Mouse (Mus musculus): ENCODE results near the gene Tmem123. TPM values are rescaled to one million over a fixed set of nuclear protein-coding genes. Genes with fewer than 3 reads are reported as not detected.
A peak's percentile ranks its signal among the peaks of the same experiment; 100 is the strongest.

Gene Tmem123
- polyA plus RNA-seq (2012; rRNA removed), result 90.0 and 142 TPM in 2 replicates

DNA sequence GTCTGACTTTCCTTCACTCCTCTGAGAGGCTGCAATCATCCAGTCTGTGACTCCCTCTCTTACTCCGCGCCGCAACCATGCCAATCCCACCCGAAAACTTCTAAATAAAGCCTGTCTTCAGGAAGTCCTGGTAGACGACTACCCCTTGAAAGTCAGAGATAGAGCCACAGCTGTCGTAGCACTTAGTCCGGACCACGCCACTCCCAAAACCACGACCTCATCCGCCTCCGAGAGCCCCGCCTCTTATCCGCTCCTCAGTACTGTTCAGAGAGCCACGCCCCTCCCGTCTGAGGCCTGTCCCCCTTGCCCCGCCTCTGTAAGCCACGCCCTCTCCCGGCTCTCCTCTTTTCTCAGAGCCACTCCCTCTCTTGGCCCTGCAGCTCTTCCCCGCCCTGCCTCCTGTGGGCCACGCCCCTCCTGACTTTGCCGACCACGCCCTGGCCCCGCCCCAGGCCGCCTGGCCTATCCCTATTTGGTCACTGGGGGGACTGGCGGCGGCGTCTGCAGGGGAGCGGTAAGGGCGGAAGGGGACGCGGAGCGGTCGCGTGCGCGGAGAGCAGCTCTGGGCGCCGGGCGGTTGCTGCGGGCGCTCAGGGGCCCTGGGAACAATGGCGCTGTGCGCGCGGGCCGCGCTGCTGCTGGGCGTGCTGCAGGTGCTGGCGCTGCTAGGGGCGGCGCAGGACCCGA, at the start of gene Tmem123:
Gene Tmem123, plus strand, starts transcription at position 428 of the 687 bp plus-strand sequence.
- Histone ChIP-seq H3K4me1 (ENCODE audit: control insufficient read depth, insufficient read depth, insufficient read length) (peaks cover 11% of the 10 kb centered on the region), H3K4me3 (ENCODE audit: extremely low read depth, insufficient read depth, insufficient read length) (peak within 1 kb of the TSS; percentile 99), H3K36me3 (ENCODE audit: control insufficient read depth, insufficient read depth, low read length) (peaks cover 2% of the 10 kb centered on the region), H3K27ac (ENCODE audit: insufficient read depth, low read length) (peak within 1 kb of the TSS; percentile 98), H3K27me3 (ENCODE audit: control insufficient read depth, insufficient read depth, low read length) (no peaks in the 10 kb centered on the region)
- WGBS, result under 1% methylated on average over 50 of the region's 52 CpGs
- TF ChIP-seq POLR2A (IDR thresholded peaks at IDR 0.05; ENCODE audit: low read depth, low read length) (peak; percentile 81), CTCF (IDR thresholded peaks at IDR 0.05; ENCODE audit: extremely low read depth, insufficient read depth, insufficient read length, insufficient replicate concordance) (0 out of 2 replicates have a peak, but pooled peaks have one; percentile 11)
- DNase-seq (ENCODE audit: low read depth in 1 of 2, low spot score in 2 of 2), result peak; percentile 99 to 100

DNA sequence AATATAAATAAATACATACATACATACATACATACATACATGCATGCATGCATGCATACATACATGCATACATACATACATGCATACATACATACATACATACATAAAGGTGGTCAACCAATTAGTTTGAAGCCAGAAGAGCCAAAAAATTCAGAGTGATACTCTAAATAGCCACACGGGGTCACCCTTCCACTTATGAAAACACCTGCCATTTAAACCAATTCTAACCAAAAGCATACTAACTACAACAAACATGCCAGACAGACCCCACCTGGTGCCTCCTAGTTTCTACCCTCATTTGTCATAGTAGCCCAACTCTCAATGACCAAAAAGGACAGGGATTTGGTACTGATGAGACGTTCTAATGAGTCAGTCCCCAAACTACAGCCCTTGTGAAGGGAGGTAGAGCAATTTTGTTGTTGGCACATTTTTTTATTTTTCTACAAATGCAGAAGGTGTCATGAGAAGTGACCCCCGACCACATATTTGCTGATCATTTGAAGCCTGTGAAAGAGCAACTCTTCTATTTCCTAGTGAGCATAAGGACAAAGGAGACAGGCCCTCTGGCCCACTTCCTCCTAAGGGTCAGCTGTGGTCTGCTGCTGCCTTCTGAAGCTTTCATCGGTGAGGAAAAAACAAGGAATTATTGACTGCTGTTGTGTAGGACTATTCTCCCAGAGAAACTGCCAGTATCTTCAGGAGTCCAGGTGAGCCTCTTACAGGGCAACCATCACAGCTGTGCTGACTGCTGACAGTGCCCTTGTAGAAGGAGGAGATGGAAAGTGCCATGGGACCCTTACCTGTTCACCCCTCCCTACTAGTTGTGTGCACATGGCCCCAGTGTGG, 49.6 kb upstream of the Tmem123 start:
- H3K27ac ChIP-seq (ENCODE audit: insufficient read depth, low read length), result no peak overlapping the region
- no peak for TF ChIP-seq POLR2A (IDR thresholded peaks at IDR 0.05; ENCODE audit: low read depth, low read length)
- no peak for TF ChIP-seq CTCF (IDR thresholded peaks at IDR 0.05; ENCODE audit: extremely low read depth, insufficient read depth, insufficient read length, insufficient replicate concordance)
- H3K27me3 ChIP-seq (ENCODE audit: control insufficient read depth, insufficient read depth, low read length), result no peaks in the 10 kb centered on the region
- no peak overlapping the region for H3K4me3 ChIP-seq (ENCODE audit: extremely low read depth, insufficient read depth, insufficient read length)
- H3K4me1 ChIP-seq (ENCODE audit: control insufficient read depth, insufficient read depth, insufficient read length), result peaks cover 6% of the 10 kb centered on the region; the same call in 1 of the 2 replicates
- no peaks in the 10 kb centered on the region for H3K36me3 ChIP-seq (ENCODE audit: control insufficient read depth, insufficient read depth, low read length)
- peak; percentile 43 to 53 for DNase-seq (ENCODE audit: low read depth in 1 of 2, low spot score in 2 of 2)
- WGBS, result 27% methylated on average over 4 of the region's 4 CpGs

DNA sequence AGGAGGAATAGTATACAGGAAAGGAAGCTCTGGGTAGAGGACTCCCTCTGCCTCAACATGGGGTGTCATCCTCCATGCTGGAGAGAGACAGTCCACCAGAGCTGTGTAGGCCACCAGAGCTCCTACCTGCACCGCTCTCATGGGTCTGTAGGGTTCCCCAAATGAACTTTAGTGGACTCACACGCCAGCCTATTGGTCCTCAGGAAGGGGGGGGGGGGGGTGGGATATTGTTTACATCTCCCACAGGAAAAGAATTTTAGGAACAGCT, 49.0 kb upstream of the Tmem123 start:
- no peak overlapping the region for H3K27ac ChIP-seq (ENCODE audit: insufficient read depth, low read length)
- H3K4me1 ChIP-seq (ENCODE audit: control insufficient read depth, insufficient read depth, insufficient read length), result peaks cover 6% of the 10 kb centered on the region; the same call in 1 of the 2 replicates
- 72% methylated on average over 2 of the region's 2 CpGs for WGBS
- H3K4me3 ChIP-seq (ENCODE audit: extremely low read depth, insufficient read depth, insufficient read length), result no peak overlapping the region
- no peak for DNase-seq (ENCODE audit: low read depth in 1 of 2, low spot score in 2 of 2)
- no peaks in the 10 kb centered on the region for H3K27me3 ChIP-seq (ENCODE audit: control insufficient read depth, insufficient read depth, low read length)
- no peak for TF ChIP-seq POLR2A (IDR thresholded peaks at IDR 0.05; ENCODE audit: low read depth, low read length)
- TF ChIP-seq CTCF (IDR thresholded peaks at IDR 0.05; ENCODE audit: extremely low read depth, insufficient read depth, insufficient read length, insufficient replicate concordance), result no peak
- no peaks in the 10 kb centered on the region for H3K36me3 ChIP-seq (ENCODE audit: control insufficient read depth, insufficient read depth, low read length)

DNA sequence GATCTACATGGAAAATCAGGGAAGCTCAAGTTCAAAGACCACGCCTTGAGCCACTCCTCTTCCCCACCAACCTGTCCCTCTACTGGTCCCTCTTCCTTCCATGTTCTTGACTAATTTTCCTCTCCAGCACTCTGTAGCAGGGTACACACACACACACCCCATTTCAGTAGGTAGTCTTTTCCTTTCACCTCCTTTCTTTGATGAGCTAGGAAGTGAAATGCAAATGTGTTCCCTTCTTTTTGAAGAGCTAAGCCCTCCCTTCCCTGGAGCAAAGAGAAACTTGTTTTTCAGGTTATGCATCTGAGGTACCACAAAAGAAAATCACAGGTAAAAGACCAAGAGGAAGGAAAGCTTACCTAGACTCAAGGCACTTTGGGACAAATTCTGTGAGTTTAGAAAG, 42.3 kb upstream of the Tmem123 start:
- DNase-seq (ENCODE audit: low read depth in 1 of 2, low spot score in 2 of 2), result no peak

DNA sequence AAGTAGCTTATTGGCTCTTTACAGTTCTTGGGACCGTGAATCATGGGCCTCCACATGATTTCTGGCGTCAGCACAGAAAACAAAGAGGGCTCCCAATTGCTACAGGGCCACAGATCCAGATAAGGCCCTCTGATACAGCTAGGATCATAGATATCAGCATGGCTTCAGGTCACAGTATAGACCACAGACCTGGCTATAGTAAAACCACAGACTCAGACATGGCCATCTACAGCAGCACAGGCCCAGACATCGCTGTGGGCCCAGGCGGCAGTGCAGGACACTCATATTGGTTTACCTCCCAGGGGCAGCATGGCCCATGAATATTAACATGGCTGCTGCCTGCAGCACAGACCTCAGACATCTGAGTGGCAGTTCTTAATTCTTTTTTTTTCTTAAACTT, 34.8 kb upstream of the Tmem123 start:
- Histone ChIP-seq H3K4me1 (ENCODE audit: control insufficient read depth, insufficient read depth, insufficient read length) (peaks cover 7% of the 10 kb centered on the region; the same call in 1 of the 2 replicates), H3K4me3 (ENCODE audit: extremely low read depth, insufficient read depth, insufficient read length) (no peak overlapping the region), H3K36me3 (ENCODE audit: control insufficient read depth, insufficient read depth, low read length) (no peaks in the 10 kb centered on the region), H3K27me3 (ENCODE audit: control insufficient read depth, insufficient read depth, low read length) (no peaks in the 10 kb centered on the region), H3K27ac (ENCODE audit: insufficient read depth, low read length) (no peak overlapping the region)
- TF ChIP-seq POLR2A (IDR thresholded peaks at IDR 0.05; ENCODE audit: low read depth, low read length) (no peak), CTCF (IDR thresholded peaks at IDR 0.05; ENCODE audit: extremely low read depth, insufficient read depth, insufficient read length, insufficient replicate concordance) (no peak)
- no peak for DNase-seq (ENCODE audit: low read depth in 1 of 2, low spot score in 2 of 2)
- 82% methylated on average over 4 of the region's 4 CpGs for WGBS

More for the DNA sequence above, 42.3 kb upstream of the Tmem123 start:
- Histone ChIP-seq H3K27me3 (ENCODE audit: control insufficient read depth, insufficient read depth, low read length) (no peaks in the 10 kb centered on the region), H3K27ac (ENCODE audit: insufficient read depth, low read length) (no peak overlapping the region), H3K4me1 (ENCODE audit: control insufficient read depth, insufficient read depth, insufficient read length) (no peaks in the 10 kb centered on the region), H3K4me3 (ENCODE audit: extremely low read depth, insufficient read depth, insufficient read length) (no peak overlapping the region), H3K36me3 (ENCODE audit: control insufficient read depth, insufficient read depth, low read length) (no peaks in the 10 kb centered on the region)
- TF ChIP-seq POLR2A (IDR thresholded peaks at IDR 0.05; ENCODE audit: low read depth, low read length), result no peak
- no peak for TF ChIP-seq CTCF (IDR thresholded peaks at IDR 0.05; ENCODE audit: extremely low read depth, insufficient read depth, insufficient read length, insufficient replicate concordance)
- WGBS, result 94% methylated on average over 1 of the region's 1 CpGs

DNA sequence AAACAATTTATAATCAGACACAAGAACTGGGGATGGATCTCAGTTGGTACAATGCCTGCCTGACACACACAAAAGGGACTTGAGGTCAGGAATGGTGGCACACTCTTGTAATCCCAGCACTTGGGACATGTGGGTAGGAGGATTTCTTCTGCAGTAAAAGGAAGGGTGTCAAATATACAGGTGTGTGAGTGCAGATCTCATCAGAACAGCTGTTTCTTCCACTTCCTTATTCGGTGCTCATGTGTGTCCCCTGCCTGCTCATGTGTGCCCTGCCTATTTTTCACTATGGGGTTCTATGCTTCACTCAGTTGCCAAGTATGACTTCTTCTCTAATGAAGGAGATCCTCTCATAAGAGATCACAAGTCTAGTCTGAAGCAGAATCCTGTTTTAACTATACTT, 21.1 kb upstream of the Tmem123 start:
- no peaks in the 10 kb centered on the region for H3K36me3 ChIP-seq (ENCODE audit: control insufficient read depth, insufficient read depth, low read length)
- no peaks in the 10 kb centered on the region for H3K27me3 ChIP-seq (ENCODE audit: control insufficient read depth, insufficient read depth, low read length)
- DNase-seq (ENCODE audit: low read depth in 1 of 2, low spot score in 2 of 2), result peak; percentile 51 to 79
- WGBS, result 6% methylated on average over 1 of the region's 1 CpGs
- no peak overlapping the region for H3K4me3 ChIP-seq (ENCODE audit: extremely low read depth, insufficient read depth, insufficient read length)
- H3K27ac ChIP-seq (ENCODE audit: insufficient read depth, low read length), result peak overlapping the region; percentile 91; the same call in 1 of the 2 replicates
- TF ChIP-seq CTCF (IDR thresholded peaks at IDR 0.05; ENCODE audit: extremely low read depth, insufficient read depth, insufficient read length, insufficient replicate concordance) (no peak), POLR2A (IDR thresholded peaks at IDR 0.05; ENCODE audit: low read depth, low read length) (no peak)
- peaks cover 20% of the 10 kb centered on the region for H3K4me1 ChIP-seq (ENCODE audit: control insufficient read depth, insufficient read depth, insufficient read length)
